15 mouse cellular contexts compared by ENCODE assay signal in the genomic region with DNA sequence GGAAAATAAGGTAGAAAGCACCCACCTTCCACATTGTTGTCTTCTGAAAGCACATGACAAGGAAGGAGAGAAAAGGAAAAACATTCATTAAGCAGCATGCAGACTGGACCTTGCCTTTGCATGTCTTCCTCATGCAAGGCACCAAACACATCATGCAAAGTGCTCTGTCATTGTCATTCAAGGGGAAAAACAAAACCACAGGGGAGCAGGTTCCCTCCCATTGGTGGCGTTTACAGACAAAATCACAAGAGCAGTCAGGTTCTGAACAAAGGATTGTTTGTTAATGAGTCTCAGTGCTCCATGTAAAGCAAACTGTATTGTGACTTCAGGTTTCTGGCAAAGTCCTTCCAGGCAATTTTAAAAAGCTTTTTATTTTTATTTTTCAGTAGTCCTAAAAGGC.
DNase-seq lines count a peak whose midpoint lies in the region; ATAC-seq lines count a peak whose summit lies in the region.
"Had no signal": no experiment of that assay in that cellular context is flagged by ENCODE, and none has a peak within 500 bp of the region (broad histone marks: within the 10 kb centered on the region; RNA-seq: fewer than 3 reads in every experiment).

No protein-coding gene starts in this region.

- WGBS in forebrain, embryonic 11.5 days, result 7% methylated on average over 1 of the region's 1 CpGs
- WGBS in forebrain, embryonic 13.5 days, result 0% methylated on average over 1 of the region's 1 CpGs
- WGBS in midbrain, embryonic 14.5 days, result 6% methylated on average over 1 of the region's 1 CpGs
- WGBS in limb, embryonic 10.5 days, result 47% methylated on average over 1 of the region's 1 CpGs

- H3K27me3 ChIP-seq in forebrain, embryonic 11.5 days (ENCODE audit: control insufficient read depth, insufficient read depth, low read length), result no peaks in the 10 kb centered on the region
- no peaks in the 10 kb centered on the region for H3K27me3 ChIP-seq in forebrain, embryonic 13.5 days
- H3K27me3 ChIP-seq in midbrain, embryonic 14.5 days (ENCODE audit: control insufficient read depth, insufficient read depth, low read length), result no peaks in the 10 kb centered on the region
- no peaks in the 10 kb centered on the region for H3K27me3 ChIP-seq in limb, embryonic 10.5 days (ENCODE audit: low read depth, poor library complexity, severe bottlenecking)
- H3K27me3 ChIP-seq: limb, embryonic 13.5 days had no signal

- ATAC-seq in forebrain, embryonic 11.5 days (replicated peaks; ENCODE audit: low FRiP score), result peak; percentile 35; the same call in 1 of the 2 replicates
- ATAC-seq in forebrain, embryonic 13.5 days, result no peak
- peak; percentile 88 for ATAC-seq in hematopoietic stem cell, adult 5-6 weeks (replicated peaks in 1 of 2; ENCODE audit: insufficient read depth in 1 of 2, low FRiP score in 2 of 2, low TSS enrichment in 1 of 2, low read depth in 1 of 2, poor library complexity in 2 of 2, severe bottlenecking in 2 of 2)
- 0 out of 2 replicates have a peak, but pooled peaks have one; percentile 40 for ATAC-seq in midbrain, embryonic 14.5 days (ENCODE audit: low FRiP score, low TSS enrichment)

- no peaks in the 10 kb centered on the region for H3K9me3 ChIP-seq in forebrain, embryonic 11.5 days (ENCODE audit: control insufficient read depth, low read length)
- no peaks in the 10 kb centered on the region for H3K9me3 ChIP-seq in forebrain, embryonic 13.5 days (replicated peaks)
- H3K9me3 ChIP-seq in midbrain, embryonic 14.5 days (ENCODE audit: control insufficient read depth, low read length), result no peaks in the 10 kb centered on the region
- no peaks in the 10 kb centered on the region for H3K9me3 ChIP-seq in limb, embryonic 10.5 days (replicated peaks)
- H3K9me3 ChIP-seq: limb, embryonic 13.5 days had no signal

- H3K4me1 ChIP-seq in forebrain, embryonic 11.5 days (replicated peaks; ENCODE audit: control insufficient read depth, insufficient read depth, low read length), result no peaks in the 10 kb centered on the region; the same call in 1 of the 2 replicates
- H3K4me1 ChIP-seq in forebrain, embryonic 13.5 days, result peaks cover 5% of the 10 kb centered on the region
- H3K4me1 ChIP-seq in midbrain, embryonic 14.5 days (ENCODE audit: control insufficient read depth, insufficient read depth, low read length), result no peaks in the 10 kb centered on the region
- H3K4me1 ChIP-seq in limb, embryonic 10.5 days, result no peaks in the 10 kb centered on the region
- H3K4me1 ChIP-seq: limb, embryonic 13.5 days had no signal

- H3K4me2 ChIP-seq in forebrain, embryonic 11.5 days (ENCODE audit: low read depth, low read length, severe bottlenecking), result no peak overlapping the region
- no peak overlapping the region for H3K4me2 ChIP-seq in forebrain, embryonic 13.5 days
- no peak overlapping the region for H3K4me2 ChIP-seq in midbrain, embryonic 14.5 days (ENCODE audit: low read length)
- H3K4me2 ChIP-seq: limb, embryonic 13.5 days; lung, embryonic 14.5 days had no signal

- no peak overlapping the region for H3K27ac ChIP-seq in forebrain, embryonic 11.5 days (ENCODE audit: low read depth, low read length)
- no peak overlapping the region for H3K27ac ChIP-seq in forebrain, embryonic 13.5 days
- H3K27ac ChIP-seq in midbrain, embryonic 14.5 days (replicated peaks; ENCODE audit: low read depth, low read length), result no peak overlapping the region
- H3K27ac ChIP-seq in limb, embryonic 10.5 days, result no peak overlapping the region
- H3K27ac ChIP-seq: limb, embryonic 13.5 days; stomach, postnatal 0 days had no signal

- H3K36me3 ChIP-seq in forebrain, embryonic 11.5 days (ENCODE audit: control insufficient read depth, insufficient read depth, low read length), result no peaks in the 10 kb centered on the region
- no peaks in the 10 kb centered on the region for H3K36me3 ChIP-seq in forebrain, embryonic 13.5 days (ENCODE audit: poor library complexity, severe bottlenecking)
- no peaks in the 10 kb centered on the region for H3K36me3 ChIP-seq in midbrain, embryonic 14.5 days (ENCODE audit: control insufficient read depth, insufficient read depth, low read length)
- no peaks in the 10 kb centered on the region for H3K36me3 ChIP-seq in limb, embryonic 10.5 days
- H3K36me3 ChIP-seq: limb, embryonic 13.5 days had no signal

- H3K9ac ChIP-seq in forebrain, embryonic 11.5 days (ENCODE audit: low read length), result no peak overlapping the region
- H3K9ac ChIP-seq in forebrain, embryonic 13.5 days, result no peak overlapping the region
- no peak overlapping the region for H3K9ac ChIP-seq in midbrain, embryonic 14.5 days (replicated peaks; ENCODE audit: low read length)
- H3K9ac ChIP-seq: limb, embryonic 13.5 days; lung, embryonic 14.5 days had no signal

- no peak for DNase-seq in forebrain, embryonic 11.5 days (ENCODE audit: low spot score)
- DNase-seq in ES-CJ7 (ENCODE audit: low read depth, low spot score), result peak; percentile 87
- peak; percentile 43 for DNase-seq in midbrain, embryonic 14.5 days
- no peak for DNase-seq in limb, embryonic 10.5 days (ENCODE audit: low spot score)
- DNase-seq in kidney, adult 9 months, result no peak
- DNase-seq in gastrocnemius, postnatal 25 days, result no peak
- DNase-seq: gastrocnemius, postnatal 14 days; kidney, adult 8-10 months; layer of hippocampus, adult 9-11 months; lung, embryonic 14.5 days; right cerebral cortex, postnatal 4 days had no signal

- no peak overlapping the region for H3K4me3 ChIP-seq in forebrain, embryonic 11.5 days (ENCODE audit: low read depth, low read length)
- no peak overlapping the region for H3K4me3 ChIP-seq in forebrain, embryonic 13.5 days
- H3K4me3 ChIP-seq in midbrain, embryonic 14.5 days (replicated peaks; ENCODE audit: low read depth, low read length), result no peak overlapping the region
- H3K4me3 ChIP-seq in limb, embryonic 10.5 days, result no peak overlapping the region
- H3K4me3 ChIP-seq: limb, embryonic 13.5 days had no signal

Comparison
In these comparisons a context has a peak if more than half of its experiments do, and no peak if none do; other contexts are left out.
1. DNase-seq: peak in ES-CJ7 (single experiment) and midbrain, embryonic 14.5 days (single experiment); none in forebrain, embryonic 11.5 days (single experiment), limb, embryonic 10.5 days (single experiment), kidney, adult 9 months (single experiment) and gastrocnemius, postnatal 25 days (single experiment).